Mouse (Mus musculus) CH12.LX (cell line): ENCODE results near the gene Tmem266. TPM values are rescaled to one million over a fixed set of nuclear protein-coding genes. Genes with fewer than 3 reads are reported as not detected.

Experiments used
- DNase-seq: peaks from one replicate; pipeline ENCODE4 v3.0.0-alpha.2; 2013; ENCODE audit errors: extremely low read depth
- H3K27ac ChIP-seq: 2 replicates; pipeline ENCODE4 v1.5.1; 2012; ENCODE audit warnings: low read depth, mild to moderate bottlenecking, control low read depth, moderate library complexity; ENCODE audit not compliant: insufficient read depth
- H3K27me3 ChIP-seq: replicated peaks from 2 replicates; pipeline ENCODE3; 2012; ENCODE audit warnings: inconsistent platforms
- H3K36me3 ChIP-seq, 2 experiments: replicated peaks in 1 of 2; 2 replicates each; pipeline versions ENCODE3 to v1.6.1; 2012; ENCODE audit warnings: inconsistent platforms in 1 of 2, low read length in 1 of 2, mild to moderate bottlenecking in 1 of 2, mixed read lengths in 1 of 2, moderate library complexity in 1 of 2; ENCODE audit not compliant: control insufficient read depth in 1 of 2, insufficient read depth in 1 of 2
- H3K4me1 ChIP-seq, 2 experiments: 2 replicates each; pipeline ENCODE4 v1.6.1; 2012; ENCODE audit warnings: inconsistent platforms in 1 of 2, moderate library complexity in 1 of 2; ENCODE audit not compliant: insufficient read depth in 2 of 2, control insufficient read depth in 1 of 2
- H3K4me2 ChIP-seq: 2 replicates; pipeline ENCODE4 v1.6.1; 2012; ENCODE audit warnings: low read depth, mild to moderate bottlenecking, control low read depth; ENCODE audit not compliant: poor library complexity, insufficient read depth, severe bottlenecking
- H3K4me3 ChIP-seq, 3 experiments: fragments of 150-350 bp in 1 of 3; sonication (generic) in 1 of 3; replicated peaks in 1 of 3; 2 replicates each; pipeline versions ENCODE3 to v1.5.1; 2011 to 2012; ENCODE audit warnings: low read depth in 2 of 3, low read length in 2 of 3, mild to moderate bottlenecking in 2 of 3, moderate library complexity in 2 of 3, control low read depth in 1 of 3, improper control_type of control experiment in 1 of 3, inconsistent platforms in 1 of 3, mixed read lengths in 1 of 3; ENCODE audit not compliant: poor library complexity in 1 of 3
- H3K79me2 ChIP-seq: replicated peaks from 2 replicates; pipeline ENCODE4 v1.6.1; 2012; ENCODE audit warnings: mild to moderate bottlenecking, moderate library complexity; ENCODE audit not compliant: control insufficient read depth, poor library complexity, insufficient read depth, severe bottlenecking; ENCODE audit errors: extremely low read depth
- H3K9ac ChIP-seq: 2 replicates; pipeline ENCODE4 v1.6.1; 2012; ENCODE audit warnings: low read depth, mild to moderate bottlenecking, control low read depth, moderate library complexity; ENCODE audit not compliant: insufficient read depth
- H3K9me3 ChIP-seq: replicated peaks from 2 replicates; pipeline ENCODE3; 2012; ENCODE audit warnings: low read length, inconsistent platforms, mixed read lengths
- BHLHE40 ChIP-seq: IDR thresholded peaks from 2 replicates; pipeline ENCODE4 v1.6.1; 2011; ENCODE audit warnings: mild to moderate bottlenecking, low read depth, low read length, improper control_type of control experiment
- CHD2 ChIP-seq: IDR thresholded peaks from 2 replicates; pipeline ENCODE4 v1.6.1; 2011; ENCODE audit warnings: low read length, improper control_type of control experiment
- E2F4 ChIP-seq: IDR thresholded peaks from 2 replicates; pipeline ENCODE4 v1.6.1; 2011; ENCODE audit warnings: low read depth, low read length, improper control_type of control experiment; ENCODE audit not compliant: insufficient replicate concordance
- IRF4 ChIP-seq: IDR thresholded peaks from 2 replicates; pipeline ENCODE4 v1.6.1; 2014; ENCODE audit warnings: low read depth, mild to moderate bottlenecking, inconsistent platforms, low read length, improper control_type of control experiment
- MAX ChIP-seq: IDR thresholded peaks from 2 replicates; pipeline ENCODE4 v1.6.1; 2011; ENCODE audit warnings: low read length, improper control_type of control experiment
- NRF1 ChIP-seq: IDR thresholded peaks from 2 replicates; pipeline ENCODE4 v1.6.1; 2014; ENCODE audit warnings: low read depth, mild to moderate bottlenecking, inconsistent platforms, low read length, improper control_type of control experiment, moderate library complexity
- POLR2A ChIP-seq: IDR thresholded peaks from 2 replicates; pipeline ENCODE4 v1.6.1; 2011; ENCODE audit warnings: low read depth, mild to moderate bottlenecking, improper control_type of control experiment, low read length
- SMC3 ChIP-seq: IDR thresholded peaks from 2 replicates; pipeline ENCODE4 v1.6.1; 2011; ENCODE audit warnings: low read depth, low read length, improper control_type of control experiment
- UBTF ChIP-seq: IDR thresholded peaks from 2 replicates; pipeline ENCODE4 v1.6.1; 2012; ENCODE audit warnings: low read depth, mild to moderate bottlenecking, inconsistent platforms, low read length, improper control_type of control experiment, moderate library complexity
- USF2 ChIP-seq: conservative IDR thresholded peaks from 2 replicates; pipeline ENCODE4 v1.6.1; 2011; ENCODE audit warnings: low read depth, low read length, improper control_type of control experiment
- ZC3H11A ChIP-seq: IDR thresholded peaks from 2 replicates; pipeline ENCODE4 v1.6.1; 2012; ENCODE audit warnings: low read depth, mild to moderate bottlenecking, inconsistent platforms, low read length, improper control_type of control experiment
- ZKSCAN1 ChIP-seq: IDR thresholded peaks from 2 replicates; pipeline ENCODE4 v1.6.1; 2012; ENCODE audit warnings: low read depth, inconsistent platforms, low read length, improper control_type of control experiment, borderline replicate concordance
- ZNF384 ChIP-seq: IDR thresholded peaks from 2 replicates; pipeline ENCODE4 v1.6.1; 2012; ENCODE audit warnings: low read depth, low read length, improper control_type of control experiment, inconsistent platforms
- dilution Hi-C: fragments of 300-500 bp; cut with MboI; formaldehyde crosslinking; loops from 2 replicates; pipeline ENCODE4 v1.14.3; 2020; ENCODE audit warnings: low sequenced_read_pairs; ENCODE audit not compliant: extremely low pct_unique_long_range_greater_than_20kb, extremely low pct_ligation_motif_present
- in situ Hi-C: fragments of 300-500 bp; cut with MboI; formaldehyde crosslinking; loops from 3 replicates; pipeline ENCODE4 v1.14.3; 2019; ENCODE audit warnings: low sequenced_read_pairs, low pct_ligation_motif_present, low pct_unique_long_range_greater_than_20kb, mixed read lengths
- polyA plus RNA-seq: library from polyadenylated mRNA; unstranded; fragments of >175 nt; gene quantifications from 2 replicates; pipeline ENCODE4 v1.2.1, GENCODE M21; 2012; ENCODE audit warnings: low read depth; ENCODE audit not compliant: insufficient read length
- total RNA-seq, 2 experiments: library from RNA; depleted of rRNA; stranded (reverse); fragments of 300-350 nt in 1 of 2; fragments of >200 nt in 1 of 2; gene quantifications; 2 replicates each; pipeline ENCODE4 v1.2.3; 2012 to 2014

Gene Tmem266
- total and polyA plus RNA-seq, 3 experiments, result not detected

DNA sequence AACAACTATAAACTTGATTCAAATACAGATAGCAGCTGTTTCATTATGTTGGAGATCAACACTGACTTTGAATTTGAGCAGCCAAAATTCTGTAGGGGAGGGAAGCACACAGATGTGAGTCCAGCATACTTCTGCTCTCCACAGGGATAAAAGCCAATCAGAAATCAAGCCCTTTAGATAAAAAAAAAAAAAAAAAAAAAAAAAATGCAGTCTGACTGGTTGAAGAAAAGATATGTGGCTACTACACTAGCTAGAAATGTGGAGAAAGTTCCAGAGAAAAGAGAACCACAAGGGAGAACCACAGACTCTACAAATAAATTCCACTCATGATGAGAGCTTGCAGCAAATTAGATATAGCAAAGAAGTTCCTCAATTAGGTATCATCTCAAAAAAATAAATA, 152.0 kb downstream of the Tmem266 start:
- Histone ChIP-seq H3K36me3 (peaks cover 7 to 53% of the 10 kb centered on the region in 2 experiments), H3K9me3 (no peaks in the 10 kb centered on the region), H3K9ac (no peak overlapping the region), H3K27me3 (no peaks in the 10 kb centered on the region), H3K4me1 (no peaks in the 10 kb centered on the region), H3K4me3 (no peak overlapping the region), H3K4me2 (no peak overlapping the region), H3K79me2 (no peaks in the 10 kb centered on the region), H3K27ac (no peak overlapping the region)
- TF ChIP-seq POLR2A (no peak), IRF4 (no peak), ZC3H11A (no peak), SMC3 (no peak), UBTF (no peak), MAX (no peak), USF2 (no peak), NRF1 (no peak), ZKSCAN1 (no peak)
- in situ Hi-C loops (no loop called here), dilution Hi-C loops (no loop called here)
- no peak for DNase-seq

DNA sequence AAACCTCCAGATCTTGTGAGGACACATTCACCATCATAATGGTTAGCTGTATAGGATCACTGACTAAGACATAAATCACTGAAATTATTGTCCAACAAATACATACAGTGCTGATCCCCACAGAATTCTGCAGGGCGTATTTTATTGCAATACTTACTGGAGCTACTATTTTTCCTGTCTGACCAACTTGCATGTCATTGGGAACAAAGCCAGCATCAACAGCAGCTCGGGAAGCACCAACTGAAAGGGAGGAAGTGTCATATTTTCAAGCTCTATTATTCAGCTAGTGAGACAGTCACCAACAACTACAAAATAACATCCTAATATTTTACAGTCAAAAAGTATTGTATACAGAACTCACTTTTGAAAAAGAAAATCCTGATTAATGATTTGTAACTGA, 155.4 kb downstream of the Tmem266 start:
- no peaks in the 10 kb centered on the region for H3K79me2 ChIP-seq
- H3K27me3 ChIP-seq, result no peaks in the 10 kb centered on the region
- H3K27ac ChIP-seq, result no peak overlapping the region
- H3K4me1 ChIP-seq, result no peaks in the 10 kb centered on the region
- no peak overlapping the region for H3K4me3 ChIP-seq
- H3K4me2 ChIP-seq, result no peak overlapping the region
- in situ Hi-C loops, result no loop called here
- H3K9ac ChIP-seq, result no peak overlapping the region
- no peak for DNase-seq
- no peaks in the 10 kb centered on the region for H3K9me3 ChIP-seq
- peaks cover 10 to 64% of the 10 kb centered on the region in 2 experiments for H3K36me3 ChIP-seq
- dilution Hi-C loops, result no loop called here
- TF ChIP-seq ZNF384 (no peak), BHLHE40 (no peak), POLR2A (no peak), CHD2 (no peak), E2F4 (no peak)
- TF ChIP-seq, all 38 proteins: peak for 0

Other genes with a start within 250 kb of the Tmem266 start
- gene Ube2q2, start 178.1 kb upstream of the Tmem266 start, total RNA-seq (2012; rRNA removed), result 13.1 and 16.0 TPM in 2 replicates
- 24.1 and 25.7 TPM in 2 replicates for gene Ube2q2, start 178.1 kb upstream of the Tmem266 start, total RNA-seq (2014; rRNA removed)
- gene Ube2q2, start 178.1 kb upstream of the Tmem266 start, polyA plus RNA-seq, result 22.7 and 24.4 TPM in 2 replicates
- 21.4 and 29.5 TPM in 2 replicates for gene Fbxo22, start 118.0 kb upstream of the Tmem266 start, total RNA-seq (2012; rRNA removed)
- gene Fbxo22, start 118.0 kb upstream of the Tmem266 start, total RNA-seq (2014; rRNA removed), result 38.5 and 44.9 TPM in 2 replicates
- 41.8 and 42.1 TPM in 2 replicates for gene Fbxo22, start 118.0 kb upstream of the Tmem266 start, polyA plus RNA-seq
- gene Nrg4, start 69 bp upstream of the Tmem266 start, total RNA-seq (2012; rRNA removed), result 0.81 and 1.5 TPM in 2 replicates
- 1.2 and 1.6 TPM in 2 replicates for gene Nrg4, start 69 bp upstream of the Tmem266 start, total RNA-seq (2014; rRNA removed)
- 1.7 and 1.8 TPM in 2 replicates for gene Nrg4, start 69 bp upstream of the Tmem266 start, polyA plus RNA-seq
- gene Etfa, start 185.3 kb downstream of the Tmem266 start, total RNA-seq (2012; rRNA removed), result 37.8 and 42.7 TPM in 2 replicates
- gene Etfa, start 185.3 kb downstream of the Tmem266 start, total RNA-seq (2014; rRNA removed), result 60.1 and 69.3 TPM in 2 replicates
- gene Etfa, start 185.3 kb downstream of the Tmem266 start, polyA plus RNA-seq, result 121 and 139 TPM in 2 replicates
- 0.25 and 0.47 TPM in 2 replicates for gene Isl2, start 211.8 kb downstream of the Tmem266 start, total RNA-seq (2012; rRNA removed)
- gene Isl2, start 211.8 kb downstream of the Tmem266 start, total RNA-seq (2014; rRNA removed), result 0.35 and 0.55 TPM in 2 replicates
- 0.56 and 0.68 TPM in 2 replicates for gene Isl2, start 211.8 kb downstream of the Tmem266 start, polyA plus RNA-seq